8 mouse cellular contexts compared by ENCODE assay signal in the genomic region with DNA sequence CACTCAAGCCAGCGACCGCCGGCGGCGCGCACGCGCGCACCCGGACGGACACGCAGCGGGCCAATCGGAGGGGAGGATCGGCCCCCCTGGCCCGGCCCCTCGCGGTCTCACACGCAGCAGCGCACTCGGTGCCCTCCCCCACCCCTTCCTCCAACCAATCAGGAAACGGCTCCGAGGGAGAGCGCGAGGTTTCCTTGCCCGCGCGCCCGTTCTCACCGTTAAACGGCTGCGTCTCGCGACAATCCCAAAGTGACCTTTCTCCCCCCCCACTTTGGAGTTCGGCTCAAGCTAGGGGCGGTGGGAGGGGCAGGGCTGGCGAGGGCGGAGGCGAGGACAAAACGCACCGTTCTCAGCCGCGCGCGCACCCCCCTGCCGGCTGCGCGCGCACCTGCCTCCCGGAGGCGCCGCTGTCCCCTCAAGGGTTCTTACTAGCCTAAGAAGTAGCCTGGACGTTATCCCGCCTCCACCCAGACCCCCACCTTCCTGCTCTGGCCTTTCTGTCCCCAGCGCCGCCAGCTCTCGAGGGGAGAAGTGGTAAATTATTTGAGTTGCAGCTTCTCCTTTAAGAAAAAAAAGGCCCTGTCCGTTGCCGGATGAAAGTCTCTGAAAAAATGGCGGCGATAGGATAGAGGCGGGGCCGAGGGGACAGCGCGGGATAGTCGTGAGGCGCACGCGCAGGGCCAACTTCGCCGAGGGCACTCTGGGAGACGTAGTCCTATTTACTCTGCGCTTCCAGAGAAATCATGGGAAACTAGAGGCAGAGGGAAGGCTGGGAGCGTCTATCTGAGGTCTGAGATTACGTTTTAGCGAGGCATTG. TPM values are rescaled to one million over a fixed set of nuclear protein-coding genes. Genes with fewer than 3 reads are reported as not detected.
DNase-seq lines count a peak whose midpoint lies in the region; ATAC-seq lines count a peak whose summit lies in the region.

Zfp91 (minus strand) TSS at position 616 of the 817 bp plus-strand sequence.
Lpxn (plus strand) TSS at position 683 of the 817 bp plus-strand sequence.

- peak within 1 kb of the TSS; percentile 95 for H3K9ac ChIP-seq in hindbrain, embryonic 14.5 days

- DNase-seq in R1 (ENCODE audit: low read depth, low spot score), result peak; percentile 98
- DNase-seq in cerebellum, postnatal 25 days, result peak; percentile 96 to 99
- DNase-seq in frontal cortex, postnatal 25 days (ENCODE audit: low spot score in 2 of 2), result peak; percentile 91 to 96
- peak; percentile 98 for DNase-seq in hindbrain, embryonic 14.5 days (ENCODE audit: low spot score)
- DNase-seq in layer of hippocampus, postnatal 36 days, result peak; percentile 97
- peak; percentile 98 for DNase-seq in lung, postnatal 36 days
- DNase-seq in retina, postnatal 1 day, result peak; percentile 99
- peak; percentile 82 to 94 for DNase-seq in urinary bladder, adult 18-20 months (ENCODE audit: low spot score in 2 of 2)

- H3K27ac ChIP-seq in hindbrain, embryonic 14.5 days, result peak within 1 kb of the TSS; percentile 99

- H3K9me3 ChIP-seq in hindbrain, embryonic 14.5 days (ENCODE audit: control insufficient read depth, low read length), result no peaks in the 10 kb centered on the region

- no peaks in the 10 kb centered on the region for H3K36me3 ChIP-seq in hindbrain, embryonic 14.5 days (replicated peaks; ENCODE audit: control insufficient read depth, insufficient read depth)

- H3K27me3 ChIP-seq in hindbrain, embryonic 14.5 days (ENCODE audit: control insufficient read depth, insufficient read depth, low read length), result no peaks in the 10 kb centered on the region

- peak; percentile 95 for ATAC-seq in hindbrain, embryonic 14.5 days (ENCODE audit: low FRiP score)

- under 1% methylated on average over 65 of the region's 76 CpGs for WGBS in hindbrain, embryonic 14.5 days

- H3K4me2 ChIP-seq in hindbrain, embryonic 14.5 days (replicated peaks), result peak within 1 kb of the TSS; percentile 71

- H3K4me3 ChIP-seq in hindbrain, embryonic 14.5 days (replicated peaks; ENCODE audit: low read length), result peak within 1 kb of the TSS; percentile 90

- peaks cover 18% of the 10 kb centered on the region; the same call in 1 of the 2 replicates for H3K4me1 ChIP-seq in hindbrain, embryonic 14.5 days (replicated peaks; ENCODE audit: control insufficient read depth, insufficient read depth, low read length)

RNA-seq across cellular contexts. Expression of gene Zfp91, which starts in this region (rescaled TPM):
- 8.5 and 9.6 TPM in 2 replicates for polyA plus RNA-seq in hindbrain, embryonic 14.5 days (2014; fragmentation: Nextera tagmentation; extraction: Ambion mirVana)
- total RNA-seq in layer of hippocampus, postnatal 36 days (2021), result 10 to 100 TPM; 96.1 to 96.3 TPM

RNA-seq across cellular contexts. Expression of gene Lpxn, which starts in this region (rescaled TPM):
- 0.83 and 1.1 TPM in 2 replicates for polyA plus RNA-seq in hindbrain, embryonic 14.5 days (2014; fragmentation: Nextera tagmentation; extraction: Ambion mirVana)
- 1 to 10 TPM; 1.1 to 2.0 TPM for total RNA-seq in layer of hippocampus, postnatal 36 days (2021)

Comparison
In these comparisons a context has a peak if more than half of its experiments do, and no peak if none do; other contexts are left out.
1. Peak in every context shown above with its lines: DNase-seq, ATAC-seq, H3K4me3 ChIP-seq and H3K27ac ChIP-seq.